Mouse (Mus musculus) frontal cortex, postnatal 10 days (tissue): ENCODE measurements at regions not wholly inside any gene's neighbourhood (a gene's known extent, or its start where the extent isn't known, plus 50 kb on each side); places are given as distances from the start of the nearest gene placed in this dataset.
A peak's percentile ranks its signal among the peaks of the same experiment; 100 is the strongest.

Source experiments
- DNase-seq, 2 experiments: peaks; one replicate each; pipeline ENCODE4 v3.0.0; 2022; ENCODE audit warnings: low spot score in 2 of 2, mixed read lengths in 1 of 2

GRCm38 (mm10) chr4:47724331-47725004, 250.0 kb downstream of the Sec61b start:
- DNase-seq = no peak

GRCm38 (mm10) chr4:47725005-47725340, 250.5 kb downstream of the Sec61b start:
- no peak for DNase-seq

GRCm38 (mm10) chr4:47746498-47747190, 272.2 kb downstream of the Sec61b start:
- no peak for DNase-seq

GRCm38 (mm10) chr4:47772230-47772920, 272.6 kb upstream of the Nr4a3 start:
- DNase-seq = peak in 1 of 2 experiments; percentile 12

GRCm38 (mm10) chr4:47774664-47775063, 270.3 kb upstream of the Nr4a3 start:
- DNase-seq = no peak

GRCm38 (mm10) chr4:47781039-47781438, 263.9 kb upstream of the Nr4a3 start:
- no peak for DNase-seq

GRCm38 (mm10) chr4:47796977-47797376, 248.0 kb upstream of the Nr4a3 start:
- no peak for DNase-seq

GRCm38 (mm10) chr4:47799165-47799564, 245.8 kb upstream of the Nr4a3 start:
- no peak for DNase-seq

- no peak for DNase-seq
Observed at GRCm38 (mm10) chr4:47803111-47803510, 241.8 kb upstream of the Nr4a3 start.

- no peak for DNase-seq
Observed at GRCm38 (mm10) chr4:47807877-47808276, 237.1 kb upstream of the Nr4a3 start.

GRCm38 (mm10) chr4:47814030-47814429, 230.9 kb upstream of the Nr4a3 start:
- DNase-seq = no peak

- no peak for DNase-seq
Observed at GRCm38 (mm10) chr4:47818371-47819159, 226.4 kb upstream of the Nr4a3 start.

GRCm38 (mm10) chr4:47820562-47820961, 224.4 kb upstream of the Nr4a3 start:
- no peak for DNase-seq

GRCm38 (mm10) chr4:47823299-47823698, 221.7 kb upstream of the Nr4a3 start:
- no peak for DNase-seq

GRCm38 (mm10) chr4:47824083-47824482, 220.9 kb upstream of the Nr4a3 start:
- peak; percentile 35 to 44 for DNase-seq

- no peak for DNase-seq
Observed at GRCm38 (mm10) chr4:47832905-47833304, 212.0 kb upstream of the Nr4a3 start.

- DNase-seq = no peak
Observed at GRCm38 (mm10) chr4:47838411-47838810, 206.5 kb upstream of the Nr4a3 start.

GRCm38 (mm10) chr4:47842128-47842656, 202.8 kb upstream of the Nr4a3 start:
- DNase-seq = no peak

- no peak for DNase-seq
Observed at GRCm38 (mm10) chr4:47845239-47845638, 199.7 kb upstream of the Nr4a3 start.

- no peak for DNase-seq
Observed at GRCm38 (mm10) chr4:47846389-47847318, 198.3 kb upstream of the Nr4a3 start.

GRCm38 (mm10) chr4:47861151-47861550, 183.8 kb upstream of the Nr4a3 start:
- no peak for DNase-seq
